Mouse (Mus musculus): ENCODE data around the gene Bbs1.
"Not testable (repeated sequence)": the region's sequence is repeated elsewhere in the genome, so short reads cannot be mapped to it uniquely, and the experiment has no call there.

Bbs1 gene

DNA sequence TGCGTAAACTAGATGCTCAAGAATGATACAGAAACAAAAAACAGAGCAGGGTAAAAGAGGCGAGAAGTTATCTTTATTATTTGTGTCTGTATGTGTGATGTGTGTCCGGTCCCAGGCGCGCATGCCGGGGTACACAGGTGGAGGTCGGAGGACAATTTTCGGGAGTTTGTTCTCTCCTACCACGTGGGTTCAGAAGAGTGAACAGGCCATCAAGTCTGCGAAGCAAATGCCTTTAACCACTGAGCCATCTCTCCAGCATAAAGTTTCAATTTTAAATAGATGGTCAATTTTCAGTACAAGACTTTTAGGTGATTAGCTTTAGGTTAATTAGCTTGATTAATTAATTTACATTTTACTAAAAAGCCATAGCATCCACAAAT, 27.1 kb downstream of the Bbs1 start:
- DNase-seq: no peak

DNA sequence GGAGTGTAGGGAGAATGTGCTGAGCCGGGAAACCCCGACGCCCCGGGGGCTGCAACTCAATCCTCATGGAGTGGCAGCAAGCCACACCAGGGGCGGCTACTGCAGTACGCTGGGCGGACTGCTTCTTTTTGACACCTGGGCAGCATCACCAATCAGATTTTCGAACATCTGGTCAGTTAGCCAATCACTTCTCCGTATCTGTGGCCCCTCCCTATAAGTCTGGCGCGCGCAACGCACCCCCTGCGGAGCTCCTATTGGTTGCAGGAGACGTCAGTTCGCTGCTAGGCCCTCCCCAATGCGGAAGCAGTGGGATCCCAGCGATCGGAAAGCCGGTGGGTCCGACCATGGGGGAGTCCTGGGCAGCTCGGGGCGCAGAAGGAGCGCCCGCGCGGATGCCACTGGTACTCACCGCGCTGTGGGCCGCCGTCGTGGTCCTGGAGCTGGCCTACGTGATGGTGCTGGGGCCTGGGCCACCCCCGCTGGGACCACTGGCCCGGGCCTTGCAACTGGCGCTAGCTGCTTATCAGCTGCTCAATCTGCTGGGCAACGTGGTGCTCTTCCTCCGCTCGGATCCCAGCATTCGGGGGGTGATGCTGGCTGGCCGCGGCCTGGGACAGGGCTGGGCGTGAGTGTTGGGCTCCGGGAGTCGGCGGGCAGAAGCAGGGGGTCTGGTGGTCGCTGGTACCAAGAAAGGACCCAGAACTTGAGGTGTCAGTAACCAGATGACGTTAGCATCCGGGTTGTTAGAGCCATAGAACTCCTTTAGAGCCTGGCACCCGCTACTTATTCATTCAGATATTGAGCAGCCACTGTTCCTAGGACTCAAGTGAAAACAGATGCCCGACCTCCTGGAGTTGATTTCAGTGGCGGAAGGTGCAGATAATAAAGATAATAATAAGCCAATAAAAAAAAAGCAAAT, 27.8 kb downstream of the Bbs1 start, which contains the start of gene Zdhhc24:
TSS of gene Zdhhc24 (plus strand) at position 264 of the 919 bp plus-strand sequence.
- peak; percentile 95 for DNase-seq

DNA sequence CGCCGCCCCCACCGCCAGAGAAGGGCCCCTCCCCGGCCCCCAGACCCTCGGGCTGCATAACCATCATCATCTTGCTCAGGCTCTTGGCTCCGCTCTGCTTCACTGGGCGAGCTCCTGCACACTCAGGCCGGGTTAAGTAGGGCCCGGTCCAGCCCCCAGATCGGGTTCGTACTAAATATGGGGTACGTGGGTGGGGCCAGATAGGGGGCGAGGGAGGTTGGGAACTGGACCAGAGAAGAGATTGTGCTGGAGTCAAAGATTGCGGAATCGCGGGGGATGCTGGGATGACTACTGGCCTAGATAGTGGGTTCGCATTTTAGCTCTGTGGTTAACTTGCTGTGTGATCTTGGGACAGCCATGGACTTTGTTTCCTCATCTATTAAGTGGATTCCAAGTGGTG, 28.6 kb downstream of the Bbs1 start, which contains the start of gene Actn3:
TSS of gene Actn3 (minus strand) at position 125 of the 400 bp plus-strand sequence.
- DNase-seq: peak; percentile 40

DNA sequence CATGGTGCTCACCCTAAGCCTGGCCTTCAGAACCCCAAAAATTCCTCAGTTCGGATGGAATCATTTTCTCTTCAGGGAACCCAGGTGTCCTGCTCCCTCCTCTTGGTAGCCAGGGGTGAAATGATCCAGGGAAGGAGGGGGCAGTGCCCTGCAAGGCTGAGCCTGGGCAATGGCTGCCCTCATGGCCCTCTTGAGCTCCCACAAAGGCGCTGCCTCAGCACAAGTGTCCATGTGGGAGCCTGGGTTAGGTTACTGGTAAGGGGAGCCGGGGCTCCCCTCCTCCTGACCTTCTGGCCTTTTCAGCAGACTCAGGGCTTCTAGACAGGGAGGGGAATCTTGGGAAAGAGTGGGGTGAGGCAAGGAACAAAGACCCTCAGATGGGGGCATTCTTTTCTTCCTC, 29.7 kb downstream of the Bbs1 start:
- no peak for DNase-seq

DNA sequence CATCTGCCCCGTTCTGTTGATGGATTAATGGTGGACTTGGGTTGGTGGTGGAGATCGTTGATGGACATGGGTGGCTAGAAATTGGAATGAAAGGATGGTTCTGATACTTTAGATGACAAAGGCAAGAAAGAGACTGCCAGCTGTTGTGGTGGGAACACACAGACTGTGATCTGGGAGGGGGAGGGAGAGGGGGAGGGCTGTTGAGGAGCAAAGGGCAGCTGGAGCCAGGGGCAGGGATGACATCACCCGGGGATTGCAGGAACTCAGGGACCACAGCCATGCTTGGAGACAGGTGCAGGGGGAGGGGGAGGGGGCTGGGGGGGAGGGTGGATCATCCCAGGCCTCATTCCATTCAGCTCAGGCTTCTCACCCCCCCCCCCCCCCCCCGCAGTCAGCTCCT, 30.2 kb downstream of the Bbs1 start:
- DNase-seq: no peak

DNA sequence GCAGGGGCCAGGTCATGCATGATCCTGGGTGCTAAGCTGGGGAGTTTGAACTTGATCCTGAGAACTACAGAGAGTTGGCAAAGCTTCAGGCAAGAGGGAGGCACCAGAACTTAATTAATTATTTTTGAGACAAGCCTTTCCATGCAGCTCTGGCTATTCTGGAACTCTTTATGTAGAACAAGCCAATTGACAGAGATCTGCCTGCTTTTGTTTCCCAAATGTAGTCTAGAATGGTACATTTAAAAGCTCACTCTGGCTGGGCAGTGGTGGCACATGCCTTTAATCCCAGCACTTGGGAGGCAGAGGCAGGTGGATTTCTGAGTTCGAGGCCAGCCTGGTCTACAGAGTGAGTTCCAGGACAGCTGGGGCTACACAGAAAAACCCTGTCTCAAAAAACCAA, 31.8 kb downstream of the Bbs1 start:
- not testable (repeated sequence) for DNase-seq

DNA sequence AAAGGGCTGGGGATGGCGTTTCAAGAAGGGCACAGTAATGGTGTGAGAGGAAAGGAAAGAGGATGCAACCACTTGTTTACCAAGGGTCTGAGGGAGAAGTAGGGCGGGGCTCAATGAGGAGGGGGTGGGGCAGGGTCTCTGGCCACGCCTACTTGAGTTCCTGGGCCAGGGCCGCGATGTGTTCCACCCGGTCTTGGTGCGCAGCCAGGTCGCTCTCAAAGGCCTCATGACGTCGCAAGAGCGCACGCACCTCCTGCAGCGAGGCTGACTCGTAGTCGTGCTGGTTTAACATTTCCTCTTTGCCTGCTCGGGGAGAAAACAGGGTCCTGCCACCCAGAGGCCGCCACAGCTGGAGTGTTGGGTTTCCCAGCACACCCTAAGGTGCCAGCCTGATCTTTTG, 41.3 kb downstream of the Bbs1 start:
- peak; percentile 31 for DNase-seq

DNA sequence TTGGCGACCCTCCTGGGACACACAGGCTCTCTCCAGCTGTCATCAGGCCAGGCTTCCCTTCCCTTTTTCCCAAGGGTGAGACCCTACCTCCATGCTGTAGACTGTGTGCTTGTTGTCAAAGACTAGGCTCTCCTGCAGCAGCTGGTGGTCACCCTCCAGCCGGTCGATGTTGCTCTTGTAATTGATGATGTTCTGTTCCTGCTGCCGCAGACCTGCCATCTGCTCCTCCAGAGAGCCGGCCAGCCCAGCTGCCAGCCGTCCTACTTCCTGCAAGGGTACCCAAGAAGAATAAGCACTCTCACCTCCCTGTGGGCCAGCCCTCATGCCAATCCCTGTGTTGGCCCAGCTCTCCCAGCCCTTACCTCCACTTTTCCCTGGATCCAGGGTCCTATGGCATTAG, 43.4 kb downstream of the Bbs1 start:
- DNase-seq: no peak

DNA sequence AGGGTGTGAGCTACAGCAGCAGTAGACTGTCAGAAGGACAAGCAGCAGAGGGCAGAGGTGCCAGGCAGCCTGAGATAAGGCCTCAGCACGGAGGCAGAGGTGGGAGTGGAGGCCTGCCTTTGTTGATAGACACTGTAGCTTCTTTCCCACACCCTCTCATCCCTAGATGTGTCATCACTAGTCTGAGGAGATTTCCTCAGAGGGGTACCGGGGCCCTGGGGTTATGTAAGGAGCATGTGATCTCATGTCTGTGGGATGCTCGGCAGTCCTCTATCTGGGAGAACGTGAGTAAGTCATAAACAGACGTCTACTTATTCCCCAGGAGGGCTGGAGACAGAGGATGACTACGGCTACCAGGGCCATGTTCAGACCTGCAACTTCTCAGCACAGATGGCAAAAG, 47.3 kb downstream of the Bbs1 start:
- DNase-seq: no peak

DNA sequence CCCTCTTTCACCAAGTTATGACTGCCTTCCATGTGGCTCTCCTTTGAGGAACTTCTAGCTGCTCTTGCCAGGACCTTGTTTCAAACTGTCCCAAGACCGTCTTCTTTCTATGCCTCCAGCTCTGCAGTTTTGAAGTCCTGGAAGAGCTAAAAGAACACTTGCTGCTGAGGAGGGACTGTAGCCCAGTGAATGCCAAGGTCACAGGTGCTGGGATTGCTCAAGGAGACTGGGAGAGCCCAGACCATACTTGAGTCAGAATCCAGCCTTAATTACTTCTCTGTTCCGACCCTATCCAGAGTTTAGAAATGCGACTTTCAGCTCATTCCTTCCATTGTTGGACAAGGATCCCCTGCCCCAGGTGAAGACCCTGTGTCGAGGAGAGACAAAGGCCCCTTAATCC, 50.5 kb downstream of the Bbs1 start:
- DNase-seq: no peak

DNA sequence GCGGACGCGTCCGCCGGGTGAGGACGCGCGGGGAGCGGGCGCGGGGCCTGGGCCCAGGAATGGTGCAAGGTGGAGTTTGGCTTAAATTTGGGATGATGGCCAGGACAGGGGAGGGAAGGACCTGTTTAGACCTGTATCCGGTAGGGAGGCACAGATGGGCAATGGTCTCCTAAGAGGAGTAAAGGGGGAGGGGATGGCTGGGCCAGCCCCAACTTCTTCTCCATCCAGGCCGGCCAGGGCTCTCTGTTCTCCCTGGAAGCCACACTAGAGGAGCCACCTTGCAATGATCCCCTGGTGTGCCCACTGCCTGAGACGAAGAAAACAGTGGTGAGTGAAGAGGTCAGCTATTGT, 51.0 kb downstream of the Bbs1 start:
- DNase-seq: no peak

DNA sequence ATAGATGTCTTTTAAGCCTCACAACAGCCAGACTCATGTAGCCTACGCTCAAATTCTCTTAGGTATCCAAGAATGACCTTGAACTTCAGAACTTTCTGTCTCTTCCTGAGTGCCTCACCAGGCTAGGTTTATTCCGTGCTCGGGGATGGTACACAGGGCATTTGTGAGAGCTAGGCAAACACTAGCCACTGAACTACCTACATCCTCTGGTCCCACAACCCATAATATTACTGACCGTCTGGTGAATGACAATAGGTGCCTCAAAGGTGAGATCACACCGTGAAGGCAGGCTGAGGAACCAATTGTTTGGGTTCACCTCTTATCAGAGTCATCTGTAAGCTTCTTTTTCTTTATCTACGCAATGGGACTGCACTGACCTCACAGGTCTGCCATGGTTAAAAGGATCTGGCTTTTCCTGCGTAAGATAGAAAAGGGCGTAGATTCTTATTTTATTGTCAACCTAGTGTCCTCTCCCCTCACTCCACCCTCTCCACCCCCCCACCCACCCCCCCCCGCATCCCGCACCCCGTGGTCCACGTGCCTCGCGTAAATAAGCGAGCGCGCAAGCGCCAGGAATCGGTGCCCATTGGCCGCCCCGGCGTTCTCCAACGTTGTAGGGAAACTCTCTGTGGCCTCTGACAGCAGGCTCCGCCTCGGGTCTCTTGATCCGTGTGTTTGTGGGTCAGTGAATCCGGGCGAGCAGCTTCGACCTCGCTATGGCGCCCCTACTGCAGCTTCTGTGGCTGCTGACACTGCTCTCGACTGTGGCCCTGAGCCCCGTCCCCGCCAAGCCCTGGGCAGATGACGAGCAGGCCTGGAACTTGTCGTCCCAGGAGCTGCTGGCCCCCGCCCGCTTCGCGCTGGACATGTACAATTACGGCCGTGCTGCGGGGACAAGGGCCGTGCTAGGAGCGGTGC, 51.6 kb downstream of the Bbs1 start, which contains the start of gene Ctsf:
TSS of gene Ctsf (plus strand) at position 579 of the 918 bp plus-strand sequence.
- DNase-seq: peak; percentile 85

DNA sequence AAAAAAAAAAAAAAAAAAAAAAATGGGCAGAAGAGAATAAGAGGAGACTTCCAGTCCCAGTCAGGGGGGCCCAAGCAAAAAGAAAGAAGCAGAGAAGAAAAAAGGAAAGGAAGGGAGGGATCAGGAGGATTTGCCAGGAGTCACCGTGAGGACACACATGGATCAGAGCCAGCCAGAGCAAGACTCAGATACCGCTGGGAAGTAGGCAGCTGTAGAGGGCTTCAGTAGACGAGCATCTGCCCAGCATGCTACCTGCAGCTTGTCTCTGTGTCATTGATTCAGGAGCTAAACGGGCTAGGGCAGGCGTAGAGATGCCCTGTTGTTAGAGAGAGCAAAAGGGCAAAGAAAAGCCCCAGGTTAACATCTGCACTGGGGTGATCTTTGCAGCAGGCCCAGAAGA, 56.1 kb downstream of the Bbs1 start:
- no peak for DNase-seq

DNA sequence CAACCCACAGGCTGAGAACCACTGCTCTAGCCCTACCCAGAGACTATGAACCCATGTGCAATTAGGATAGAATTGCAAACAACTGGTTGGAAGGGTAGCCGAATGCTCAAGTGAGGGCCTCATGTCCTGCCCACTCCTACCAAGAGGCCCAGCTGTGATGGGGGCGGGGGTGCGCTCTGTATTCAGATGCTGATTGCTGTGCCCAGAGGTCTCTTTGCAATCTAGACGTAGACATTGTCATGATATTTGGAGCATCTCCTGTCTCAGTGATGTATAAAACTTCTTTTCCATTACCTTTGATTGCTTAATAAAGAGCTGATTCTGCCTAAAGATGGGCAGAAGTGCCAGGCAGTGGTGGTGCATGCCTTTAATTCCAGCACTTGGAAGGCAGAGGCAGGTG, 56.6 kb downstream of the Bbs1 start:
- no peak for DNase-seq

DNA sequence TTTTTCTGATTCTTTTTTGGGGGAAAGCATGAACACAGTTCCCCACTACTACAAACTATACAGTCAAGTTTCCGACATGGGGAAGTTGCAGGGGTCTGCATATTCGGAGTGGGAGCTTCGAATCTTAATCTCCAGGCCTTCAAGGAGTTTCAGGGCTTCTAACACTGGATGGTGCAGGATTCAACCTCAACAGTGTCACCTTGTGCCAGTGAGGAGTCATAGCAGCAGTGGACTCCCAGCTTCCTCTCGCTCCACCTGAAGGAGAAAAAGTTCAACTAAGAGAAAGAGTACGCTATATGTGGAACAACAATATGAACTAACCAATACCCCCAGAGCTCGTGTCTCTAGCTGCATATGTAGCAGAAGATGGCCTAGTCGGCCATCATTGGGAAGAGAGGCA, 58.9 kb downstream of the Bbs1 start:
- DNase-seq: peak; percentile 21

DNA sequence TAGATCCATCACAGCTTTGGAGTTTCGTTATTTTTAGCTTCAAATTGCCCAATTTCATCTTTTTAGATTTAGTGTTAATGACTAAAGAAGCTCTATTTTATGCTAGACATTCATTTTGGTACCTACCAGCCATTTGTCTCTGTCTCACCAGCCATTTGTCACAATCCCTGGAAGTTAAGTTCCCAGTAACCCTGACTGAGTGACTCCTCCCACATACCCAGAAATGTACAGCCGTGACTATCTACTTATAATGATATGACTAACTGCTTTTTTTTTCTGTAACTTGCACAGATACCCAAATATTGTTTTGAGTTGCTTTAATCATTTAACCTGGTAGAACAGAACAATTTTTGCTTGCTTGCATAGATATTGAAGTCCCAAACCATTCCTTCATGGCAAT, 60.6 kb downstream of the Bbs1 start:
- DNase-seq: no peak

DNA sequence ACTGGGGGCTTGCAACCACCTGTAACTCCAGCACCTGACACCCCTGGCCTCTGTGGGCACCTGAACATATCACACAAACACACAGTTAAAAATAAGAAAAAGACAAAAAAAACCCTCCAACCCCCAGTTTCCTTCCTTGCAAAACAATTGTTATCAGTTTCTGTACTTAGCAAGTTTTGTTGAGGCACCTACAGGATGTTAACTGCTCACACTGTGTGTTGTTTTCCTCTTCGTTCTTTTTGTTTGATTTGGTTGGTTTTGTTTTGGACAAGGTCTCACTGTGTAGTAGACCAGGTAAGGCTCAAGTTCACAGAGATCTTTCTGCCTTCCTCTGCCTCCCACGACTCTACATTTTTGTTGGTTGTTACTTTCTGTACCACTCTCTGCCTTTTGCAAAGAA, 63.8 kb downstream of the Bbs1 start:
- DNase-seq: no peak

DNA sequence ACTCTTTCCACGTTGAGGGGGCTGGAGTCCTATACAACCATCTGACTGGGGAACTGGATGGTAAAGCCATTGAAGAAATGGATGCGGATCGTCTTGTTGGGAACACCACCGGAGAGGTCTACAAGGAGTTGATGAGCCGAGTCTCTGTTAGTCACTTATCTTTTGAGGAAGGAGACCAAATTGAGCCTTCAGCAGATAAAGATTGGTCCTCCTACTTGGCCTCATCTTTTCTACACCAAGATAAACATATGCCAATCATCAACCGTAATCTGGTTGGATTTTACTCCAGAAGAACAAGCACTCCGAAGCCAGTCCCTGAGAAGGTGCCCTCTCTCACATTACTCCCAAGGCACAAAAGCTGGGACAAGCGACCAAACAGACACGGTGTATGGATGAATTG, 65.6 kb downstream of the Bbs1 start:
- DNase-seq: no peak

DNA sequence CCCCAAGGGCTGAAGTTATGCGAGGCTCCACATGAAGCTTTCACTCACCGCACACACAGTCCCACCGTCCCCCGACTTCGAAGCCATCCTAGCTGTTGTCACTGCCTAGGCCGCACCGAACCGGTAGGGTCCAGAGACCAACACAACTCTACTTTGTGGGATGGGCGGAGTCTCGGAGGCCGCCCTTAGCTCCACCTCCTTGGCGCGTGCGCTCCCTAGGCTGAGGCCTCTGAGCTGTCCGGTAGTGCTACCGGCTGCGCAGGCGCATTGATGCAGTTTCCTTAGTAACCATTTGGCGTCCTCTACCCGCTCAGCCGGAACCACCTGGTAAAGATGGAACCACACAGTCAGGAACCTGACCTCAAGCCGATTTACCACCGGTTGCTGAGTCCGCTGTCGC, 67.3 kb downstream of the Bbs1 start, which contains the start of the genes Ccs and Ccdc87:
TSS of gene Ccs (minus strand) at position 184 of the 400 bp plus-strand sequence.
TSS of gene Ccdc87 (plus strand) at position 218 of the 400 bp plus-strand sequence.
- peak; percentile 98 for DNase-seq

DNA sequence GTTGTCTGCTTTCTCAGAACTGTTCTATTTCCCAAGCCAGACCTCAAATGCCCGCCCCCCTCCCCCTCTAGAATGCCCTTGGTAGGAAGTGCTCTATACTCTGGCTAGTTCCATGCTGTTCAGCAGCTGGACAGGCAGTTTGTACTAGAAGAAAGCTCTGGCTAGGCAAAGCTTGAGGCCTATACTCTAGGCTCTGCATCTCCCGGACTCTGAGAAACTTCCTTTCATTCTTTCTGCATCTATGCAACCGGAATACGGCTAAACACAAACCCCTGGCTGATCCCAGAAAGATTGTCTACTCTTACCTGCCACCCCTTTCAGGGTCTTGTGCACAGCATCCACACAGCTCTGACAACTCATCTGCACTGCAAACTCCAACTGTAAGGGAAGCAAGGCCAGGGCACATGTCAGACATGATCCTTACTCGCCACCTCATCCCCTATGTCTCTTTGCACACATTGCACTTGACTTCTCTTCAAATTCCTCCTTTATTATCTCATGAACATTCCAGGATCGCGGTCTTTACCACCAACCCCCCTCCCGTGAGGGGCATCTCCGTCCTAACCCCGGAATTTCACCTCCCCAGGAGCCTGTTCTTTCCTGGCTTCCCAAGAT, 67.8 kb downstream of the Bbs1 start:
- no peak for DNase-seq

DNA sequence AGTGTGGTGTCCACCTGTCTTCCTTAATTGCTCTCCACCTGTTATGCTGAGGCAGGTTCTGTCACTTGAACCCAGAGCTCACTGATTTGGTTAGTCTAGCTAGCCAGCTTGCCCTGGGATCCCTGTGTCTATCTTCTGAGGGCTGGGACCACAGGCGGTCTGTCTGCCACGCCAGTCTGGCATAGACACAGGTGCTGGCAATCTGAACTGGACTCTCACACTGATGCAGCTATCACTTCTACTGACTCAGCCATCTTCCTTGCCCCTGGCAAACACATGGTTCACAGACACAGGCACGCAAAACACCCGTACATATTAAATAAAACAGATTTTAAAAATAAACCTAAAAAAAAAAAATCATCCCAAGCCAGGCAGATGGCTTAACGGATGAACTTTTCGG, 69.4 kb downstream of the Bbs1 start:
- DNase-seq: no peak
